Mouse (Mus musculus): ENCODE data around the gene Bmper. TPM values are rescaled to one million over a fixed set of nuclear protein-coding genes. Genes with fewer than 3 reads are reported as not detected.
A peak's percentile ranks its signal among the peaks of the same experiment; 100 is the strongest.

Gene Bmper
- polyA plus RNA-seq, 1 experiment: 17.2 TPM

GRCm38 (mm10) chr9:23233464-23234121, 10.7 kb downstream of the Bmper start:
- TF ChIP-seq CTCF (IDR thresholded peaks at IDR 0.05; ENCODE audit: borderline replicate concordance, insufficient read depth, low read length) (no peak), POLR2A (IDR thresholded peaks at IDR 0.05; ENCODE audit: low read depth, low read length) (no peak)

GRCm38 (mm10) chr9:23235368-23236002, 12.6 kb downstream of the Bmper start:
- no peak for TF ChIP-seq POLR2A (IDR thresholded peaks at IDR 0.05; ENCODE audit: low read depth, low read length)
- TF ChIP-seq CTCF (IDR thresholded peaks at IDR 0.05; ENCODE audit: borderline replicate concordance, insufficient read depth, low read length): no peak
- no peaks in the 10 kb centered on the region for H3K4me1 ChIP-seq (ENCODE audit: control insufficient read depth, insufficient read depth, low read length)
- no peak overlapping the region for H3K4me3 ChIP-seq (ENCODE audit: insufficient read depth, low read length)
- H3K27ac ChIP-seq (ENCODE audit: insufficient read depth, low read length): no peak overlapping the region

More at GRCm38 (mm10) chr9:23233464-23234121, 10.7 kb downstream of the Bmper start:
- H3K27ac ChIP-seq (ENCODE audit: insufficient read depth, low read length): no peak overlapping the region
- no peaks in the 10 kb centered on the region for H3K4me1 ChIP-seq (ENCODE audit: control insufficient read depth, insufficient read depth, low read length)
- H3K4me3 ChIP-seq (ENCODE audit: insufficient read depth, low read length): no peak overlapping the region

- H3K4me1 ChIP-seq (ENCODE audit: control insufficient read depth, insufficient read depth, low read length): no peaks in the 10 kb centered on the region
These were observed 13.9 kb downstream of the Bmper start for GRCm38 (mm10) chr9:23236635-23237279.

GRCm38 (mm10) chr9:23239011-23239410, 16.1 kb downstream of the Bmper start:
- Histone ChIP-seq H3K4me3 (ENCODE audit: insufficient read depth, low read length) (no peak overlapping the region), H3K27ac (ENCODE audit: insufficient read depth, low read length) (no peak overlapping the region)
- TF ChIP-seq CTCF (IDR thresholded peaks at IDR 0.05; ENCODE audit: borderline replicate concordance, insufficient read depth, low read length) (no peak), POLR2A (IDR thresholded peaks at IDR 0.05; ENCODE audit: low read depth, low read length) (no peak)

More at GRCm38 (mm10) chr9:23236635-23237279, 13.9 kb downstream of the Bmper start:
- no peak overlapping the region for H3K27ac ChIP-seq (ENCODE audit: insufficient read depth, low read length)
- TF ChIP-seq CTCF (IDR thresholded peaks at IDR 0.05; ENCODE audit: borderline replicate concordance, insufficient read depth, low read length) (no peak), POLR2A (IDR thresholded peaks at IDR 0.05; ENCODE audit: low read depth, low read length) (no peak)
- no peak overlapping the region for H3K4me3 ChIP-seq (ENCODE audit: insufficient read depth, low read length)

GRCm38 (mm10) chr9:23242911-23243310, 20.0 kb downstream of the Bmper start:
- Histone ChIP-seq H3K27ac (ENCODE audit: insufficient read depth, low read length) (no peak overlapping the region), H3K4me3 (ENCODE audit: insufficient read depth, low read length) (no peak overlapping the region), H3K4me1 (ENCODE audit: control insufficient read depth, insufficient read depth, low read length) (0 out of 2 replicates have a peak, but pooled peaks cover 3% of the 10 kb centered on the region)
- TF ChIP-seq POLR2A (IDR thresholded peaks at IDR 0.05; ENCODE audit: low read depth, low read length) (no peak), CTCF (IDR thresholded peaks at IDR 0.05; ENCODE audit: borderline replicate concordance, insufficient read depth, low read length) (no peak)

More at GRCm38 (mm10) chr9:23239011-23239410, 16.1 kb downstream of the Bmper start:
- H3K4me1 ChIP-seq (ENCODE audit: control insufficient read depth, insufficient read depth, low read length): 0 out of 2 replicates have a peak, but pooled peaks cover 3% of the 10 kb centered on the region

GRCm38 (mm10) chr9:23243869-23244268, 21.0 kb downstream of the Bmper start:
- Histone ChIP-seq H3K4me3 (ENCODE audit: insufficient read depth, low read length) (no peak overlapping the region), H3K27ac (ENCODE audit: insufficient read depth, low read length) (no peak overlapping the region), H3K4me1 (ENCODE audit: control insufficient read depth, insufficient read depth, low read length) (0 out of 2 replicates have a peak, but pooled peaks cover 3% of the 10 kb centered on the region)
- TF ChIP-seq CTCF (IDR thresholded peaks at IDR 0.05; ENCODE audit: borderline replicate concordance, insufficient read depth, low read length): no peak

- H3K27ac ChIP-seq (ENCODE audit: insufficient read depth, low read length): no peak overlapping the region
- no peak overlapping the region for H3K4me3 ChIP-seq (ENCODE audit: insufficient read depth, low read length)
- peaks cover 13% of the 10 kb centered on the region for H3K4me1 ChIP-seq (ENCODE audit: control insufficient read depth, insufficient read depth, low read length)
- TF ChIP-seq POLR2A (IDR thresholded peaks at IDR 0.05; ENCODE audit: low read depth, low read length) (no peak), CTCF (IDR thresholded peaks at IDR 0.05; ENCODE audit: borderline replicate concordance, insufficient read depth, low read length) (no peak)
These were observed 23.5 kb downstream of the Bmper start for GRCm38 (mm10) chr9:23246389-23246788.

GRCm38 (mm10) chr9:23250026-23250425, 27.1 kb downstream of the Bmper start:
- Histone ChIP-seq H3K4me3 (ENCODE audit: insufficient read depth, low read length) (no peak overlapping the region), H3K4me1 (ENCODE audit: control insufficient read depth, insufficient read depth, low read length) (peaks cover 14% of the 10 kb centered on the region), H3K27ac (ENCODE audit: insufficient read depth, low read length) (no peak overlapping the region)
- peak; percentile 98 for TF ChIP-seq CTCF (IDR thresholded peaks at IDR 0.05; ENCODE audit: borderline replicate concordance, insufficient read depth, low read length)
- TF ChIP-seq POLR2A (IDR thresholded peaks at IDR 0.05; ENCODE audit: low read depth, low read length): no peak

- Histone ChIP-seq H3K27ac (ENCODE audit: insufficient read depth, low read length) (peak overlapping the region; percentile 20; the same call in 1 of the 2 replicates), H3K4me3 (ENCODE audit: insufficient read depth, low read length) (no peak overlapping the region), H3K4me1 (ENCODE audit: control insufficient read depth, insufficient read depth, low read length) (peaks cover 14% of the 10 kb centered on the region)
- TF ChIP-seq CTCF (IDR thresholded peaks at IDR 0.05; ENCODE audit: borderline replicate concordance, insufficient read depth, low read length) (no peak), POLR2A (IDR thresholded peaks at IDR 0.05; ENCODE audit: low read depth, low read length) (no peak)
These were observed 28.1 kb downstream of the Bmper start for GRCm38 (mm10) chr9:23251001-23251400.

Data from embryonic fibroblast, embryonic 13.5 days (primary cell).